Mouse (Mus musculus): Measurements from ENCODE around the gene Zkscan6. TPM values are rescaled to one million over a fixed set of nuclear protein-coding genes. Genes with fewer than 3 reads are reported as not detected.
A peak's percentile ranks its signal among the peaks of the same experiment; 100 is the strongest.

Zkscan6 gene
- polyA plus RNA-seq (2012; rRNA removed): 9.6 and 9.7 TPM in 2 replicates

DNA sequence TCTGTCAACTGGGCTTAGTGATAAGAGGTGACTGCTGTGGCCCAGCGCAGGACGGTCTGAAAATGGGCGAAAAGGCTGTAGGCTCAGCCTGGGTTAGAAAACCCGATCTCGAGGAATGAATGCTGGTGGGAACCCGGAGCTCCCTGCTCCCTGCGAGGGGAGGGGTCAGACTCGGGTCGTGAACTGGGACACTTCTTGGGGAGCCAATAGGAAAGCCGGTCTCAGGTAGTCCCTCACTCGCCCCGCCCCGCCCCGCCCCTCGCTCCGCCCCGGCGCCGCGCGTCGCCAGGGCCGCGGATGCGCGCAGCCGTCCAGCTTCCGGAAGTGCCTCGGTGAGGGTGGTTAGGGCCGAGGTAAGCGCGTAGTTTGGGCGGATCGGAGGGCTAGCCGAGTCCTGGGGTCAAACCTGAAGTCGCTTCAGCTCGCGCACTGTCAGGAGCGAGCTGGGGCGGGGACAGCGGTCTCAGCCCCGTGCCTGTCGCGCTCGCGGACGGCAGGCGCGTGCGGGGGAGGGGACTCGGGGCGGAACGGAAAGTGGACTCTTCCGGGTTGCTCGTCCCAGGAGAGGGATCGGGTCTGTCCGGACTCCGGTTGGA lies at the start of gene Zkscan6:
Zkscan6 (plus strand) TSS at position 267 of the 596 bp plus-strand sequence.
- DNase-seq (ENCODE audit: low spot score): peak; percentile 74

- no peak for DNase-seq (ENCODE audit: low spot score)
Observed at GRCm38 (mm10) chr11:65759350-65759749, 47.6 kb upstream of the Zkscan6 start.

DNA sequence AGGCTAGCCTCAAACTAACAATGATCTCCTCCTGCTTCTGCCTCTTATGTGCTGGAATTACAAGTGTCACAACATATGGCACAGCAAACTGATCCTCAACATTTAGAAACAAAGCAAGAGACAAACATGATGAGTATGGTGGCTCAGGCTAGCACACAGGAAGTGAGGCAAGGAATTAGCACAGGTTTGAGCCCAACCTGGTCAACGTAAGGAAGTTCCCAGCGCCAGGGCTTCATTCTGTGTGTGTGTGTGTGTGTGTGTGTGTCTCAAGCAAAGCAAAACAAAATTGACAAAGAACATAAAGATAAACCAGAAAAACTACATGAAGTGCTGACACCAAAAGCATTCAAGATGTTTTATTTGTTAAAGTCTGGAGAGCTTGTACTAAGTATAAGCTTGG lies 46.1 kb upstream of the Zkscan6 start:
- DNase-seq (ENCODE audit: low spot score): no peak

DNA sequence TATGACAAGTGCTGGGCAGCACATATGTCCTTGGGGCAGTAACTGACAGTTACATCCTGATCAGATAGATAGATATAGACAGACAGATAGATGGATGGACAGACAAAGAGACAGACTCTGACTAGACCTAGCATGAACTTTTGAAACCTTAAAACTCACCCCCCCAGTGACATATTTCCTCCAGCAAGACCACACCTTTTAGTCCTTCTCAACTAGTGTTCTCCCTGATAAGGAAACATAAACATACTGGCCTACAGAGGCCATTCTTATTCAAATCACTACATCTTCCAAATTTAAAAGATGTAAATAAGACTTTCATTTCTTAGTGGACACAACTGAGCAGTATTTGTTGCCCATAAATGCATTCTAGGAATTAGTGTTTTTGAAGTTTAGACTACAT lies 38.5 kb upstream of the Zkscan6 start:
- DNase-seq (ENCODE audit: low spot score): no peak

- DNase-seq (ENCODE audit: low spot score): no peak
Observed at GRCm38 (mm10) chr11:65769990-65770389, 37.0 kb upstream of the Zkscan6 start.

DNA sequence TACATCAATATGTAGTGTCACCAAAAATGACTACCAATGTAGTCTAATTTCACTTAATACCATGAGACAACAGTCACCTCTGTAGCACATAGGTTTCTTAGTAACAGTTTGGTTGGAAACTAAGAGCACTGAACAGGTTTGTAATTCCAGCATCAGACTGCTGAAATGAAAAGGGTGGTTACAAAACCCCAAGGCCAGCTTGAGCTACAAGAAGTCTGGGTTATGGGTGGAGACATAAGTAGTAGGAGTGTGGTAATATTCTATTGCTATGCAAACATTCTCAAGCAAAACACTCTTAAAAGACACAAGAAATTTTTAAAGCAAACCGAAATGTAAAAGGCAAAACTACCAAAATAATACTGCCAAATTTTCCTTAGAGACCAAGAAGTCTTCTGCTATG lies 35.4 kb upstream of the Zkscan6 start:
- no peak for DNase-seq (ENCODE audit: low spot score)

DNA sequence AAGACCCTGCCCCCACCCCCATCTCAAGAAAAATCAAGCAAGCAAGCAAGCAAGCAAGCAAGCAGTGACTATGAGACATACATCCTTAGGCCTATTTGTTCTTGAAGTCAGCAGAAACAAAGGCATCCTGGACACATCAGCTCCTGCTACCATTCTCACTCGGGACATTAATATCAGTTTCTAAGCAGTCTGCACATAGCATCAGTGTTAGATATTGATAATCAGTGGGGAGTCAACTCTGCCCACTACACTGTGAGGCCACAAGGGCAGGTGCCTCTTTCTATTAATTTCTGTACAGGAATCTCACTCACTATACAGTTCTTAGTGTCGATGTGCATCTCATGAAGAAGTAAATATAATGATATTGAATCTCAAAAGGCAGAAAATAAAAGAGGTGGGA lies 33.4 kb upstream of the Zkscan6 start:
- DNase-seq (ENCODE audit: low spot score): no peak

DNA sequence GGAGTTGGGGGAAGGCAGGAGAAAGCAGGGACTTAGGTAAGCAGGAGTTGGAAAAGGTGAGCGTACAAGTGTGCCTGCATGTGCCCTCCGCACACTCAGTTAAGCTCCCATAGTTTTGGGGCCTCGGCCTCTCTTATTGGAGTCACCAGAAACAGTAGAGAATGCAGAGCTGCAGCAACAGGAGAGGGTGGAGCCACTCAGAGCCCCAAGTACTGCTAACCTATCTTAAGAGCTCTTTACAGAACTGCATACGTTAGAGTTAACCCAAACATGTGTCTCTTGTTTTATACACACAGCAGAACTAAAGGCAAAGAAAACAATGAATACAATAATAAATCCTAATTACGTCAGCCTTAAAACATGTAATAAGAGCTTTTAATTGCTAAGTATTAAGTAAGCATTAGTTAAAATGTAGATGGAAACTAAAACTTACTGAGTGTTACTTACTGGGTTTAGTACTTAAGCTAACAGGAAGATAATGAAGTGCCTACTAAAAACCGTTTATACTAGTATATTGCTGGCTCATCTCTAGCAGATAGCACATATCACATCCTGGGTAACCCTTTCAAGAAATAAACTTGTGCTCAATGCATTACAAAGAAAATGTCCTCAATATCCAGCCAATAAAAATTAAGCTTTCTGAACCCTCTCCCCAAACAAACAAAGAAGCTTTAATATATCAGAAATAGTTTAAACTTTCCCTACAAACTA lies 32.9 kb upstream of the Zkscan6 start:
- no peak for DNase-seq (ENCODE audit: low spot score)

GRCm38 (mm10) chr11:65776906-65777611 lies 29.9 kb upstream of the Zkscan6 start:
- DNase-seq (ENCODE audit: low spot score): no peak

DNA sequence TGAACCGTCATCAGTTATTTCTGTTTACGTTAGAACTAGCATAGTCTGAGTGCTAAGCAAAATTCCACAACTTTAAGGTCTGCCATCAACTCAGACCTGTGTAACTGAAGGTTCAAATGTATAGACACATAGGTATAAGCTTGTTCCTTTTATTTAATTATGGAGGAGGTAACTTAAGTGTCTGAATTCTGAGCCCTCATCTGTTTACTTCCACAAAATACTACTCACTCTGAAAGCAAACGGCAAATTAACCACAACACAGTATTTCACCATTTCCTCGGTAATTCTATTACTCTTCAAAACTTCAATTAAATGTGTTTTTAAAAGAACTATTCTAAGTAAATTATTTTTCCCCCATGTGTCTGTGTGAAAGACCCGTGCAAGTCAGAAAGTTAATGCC lies 29.2 kb upstream of the Zkscan6 start:
- no peak for DNase-seq (ENCODE audit: low spot score)

- DNase-seq (ENCODE audit: low spot score): no peak
Observed at GRCm38 (mm10) chr11:65779066-65779465, 27.9 kb upstream of the Zkscan6 start.

GRCm38 (mm10) chr11:65779578-65779977 lies 27.4 kb upstream of the Zkscan6 start:
- DNase-seq (ENCODE audit: low spot score): no peak

DNA sequence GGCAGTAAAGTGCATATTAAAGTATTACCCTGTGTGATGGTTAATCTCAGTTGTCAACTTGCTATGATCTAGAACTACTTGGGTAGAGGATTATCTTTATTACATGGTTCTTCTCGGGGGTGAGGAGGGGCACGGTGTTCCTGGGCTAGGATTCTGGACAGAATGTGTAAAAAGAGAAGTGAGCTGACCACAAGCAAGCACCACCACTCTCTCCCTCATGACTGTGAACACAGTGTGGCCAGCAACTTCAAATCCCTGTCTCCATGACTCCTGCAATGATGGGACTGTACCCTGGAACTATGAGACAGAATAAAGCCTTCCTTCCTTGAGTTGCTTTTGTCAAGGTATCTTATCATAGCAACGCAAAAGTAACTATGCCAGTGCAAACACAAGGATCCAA lies 25.4 kb upstream of the Zkscan6 start:
- no peak for DNase-seq (ENCODE audit: low spot score)

DNA sequence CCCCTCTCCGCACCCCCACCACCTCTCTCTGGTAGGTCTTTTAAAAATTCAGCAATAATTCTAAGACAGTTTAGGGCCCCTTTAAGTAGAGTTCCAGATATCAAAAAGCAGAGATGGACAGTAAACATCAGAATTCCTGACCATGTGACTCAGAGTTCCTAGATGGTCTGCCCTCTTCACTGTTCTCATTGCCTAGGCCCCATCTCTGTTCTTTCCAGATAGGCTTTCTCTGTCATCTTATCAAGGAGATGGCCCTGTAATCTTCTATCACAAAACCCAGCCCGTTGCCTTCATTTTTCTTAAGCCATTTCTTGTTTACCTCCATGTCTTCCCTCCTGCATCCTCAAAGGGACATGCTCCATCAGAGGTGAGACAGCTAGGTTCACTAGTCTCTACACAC lies 20.8 kb upstream of the Zkscan6 start:
- no peak for DNase-seq (ENCODE audit: low spot score)

DNA sequence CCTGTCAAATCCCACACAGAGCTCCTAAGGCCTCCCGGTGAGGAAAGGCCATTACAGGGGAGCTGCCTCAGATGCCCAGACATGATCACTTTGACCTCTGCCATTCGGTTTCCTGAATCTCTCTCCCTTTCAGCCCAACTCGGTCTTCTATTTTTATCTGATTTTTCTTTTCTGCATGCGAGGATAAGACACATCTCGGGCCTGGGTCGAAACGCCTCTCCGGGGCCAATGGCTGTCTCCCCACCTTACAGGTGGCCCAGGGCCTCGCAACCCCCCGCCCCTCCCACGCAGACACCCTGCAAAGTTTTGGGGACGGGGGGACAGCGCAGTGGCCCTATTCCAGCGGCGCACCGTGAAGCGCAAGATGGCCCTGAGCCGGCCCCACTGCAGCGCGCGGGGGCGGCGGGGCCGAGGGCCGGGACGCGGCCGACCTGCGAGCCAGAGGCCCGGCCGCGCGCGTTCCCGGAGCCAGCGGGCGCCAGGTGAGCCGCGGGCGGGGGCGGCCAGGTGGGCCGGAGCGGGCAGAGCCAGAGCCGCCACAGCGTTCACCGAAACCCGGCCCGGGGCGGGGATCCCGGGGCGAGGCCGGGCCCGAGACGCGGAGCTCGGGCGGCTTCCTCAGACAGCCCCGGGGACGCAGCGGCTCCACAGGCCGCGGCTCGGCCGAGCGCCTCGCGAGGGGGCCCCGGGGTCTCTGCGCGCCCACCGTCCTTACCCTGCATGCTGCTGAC lies 19.4 kb upstream of the Zkscan6 start:
- no peak for DNase-seq (ENCODE audit: low spot score)

DNA sequence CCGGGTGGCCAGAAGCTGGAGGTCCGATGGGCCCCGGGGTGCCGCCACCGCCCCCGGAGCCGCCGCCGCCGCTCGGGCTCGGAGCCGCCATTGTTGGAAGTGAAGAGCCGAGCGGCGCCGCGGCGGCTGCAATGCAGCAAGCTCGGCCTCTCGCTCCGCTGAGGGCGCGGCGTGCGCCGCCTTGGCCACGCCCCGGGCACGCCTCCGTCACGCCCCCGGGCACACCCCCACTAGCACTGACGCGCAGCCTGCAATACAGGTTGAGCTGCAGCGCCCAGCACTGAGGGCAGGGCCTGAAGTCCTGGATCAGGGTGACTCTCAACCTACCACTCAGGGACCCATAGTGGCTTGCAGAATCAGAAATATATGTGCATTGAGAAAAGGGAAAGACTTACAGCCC lies 18.8 kb upstream of the Zkscan6 start, which contains the start of gene Map2k4:
Map2k4 (minus strand) TSS at position 144 of the 400 bp plus-strand sequence.
- DNase-seq (ENCODE audit: low spot score): peak; percentile 91

GRCm38 (mm10) chr11:65794428-65795219 lies 12.4 kb upstream of the Zkscan6 start:
- no peak for DNase-seq (ENCODE audit: low spot score)

DNA sequence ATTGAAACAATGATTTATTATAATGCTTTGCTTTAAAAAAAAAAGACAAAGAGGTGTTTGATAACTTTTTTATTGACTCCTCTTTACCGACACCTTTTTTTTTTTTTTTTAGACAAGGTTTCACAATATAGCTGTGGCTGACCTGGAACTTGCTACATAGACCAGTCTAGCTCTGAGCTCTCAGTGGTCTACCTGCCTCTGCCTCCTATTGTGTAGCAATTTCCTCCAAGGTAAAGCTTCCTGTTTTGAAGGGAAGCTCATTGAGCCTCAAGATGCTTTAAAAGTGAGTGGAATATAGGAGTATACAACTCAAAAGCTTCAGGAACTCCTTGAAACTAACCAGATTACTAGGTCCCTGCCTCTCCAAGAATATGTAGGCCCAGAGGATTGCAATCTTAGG lies 11.1 kb upstream of the Zkscan6 start:
- DNase-seq (ENCODE audit: low spot score): no peak

GRCm38 (mm10) chr11:65801899-65802298 lies 5.1 kb upstream of the Zkscan6 start:
- no peak for DNase-seq (ENCODE audit: low spot score)

GRCm38 (mm10) chr11:65806321-65806904 lies 562 bp upstream of the Zkscan6 start:
- no peak for DNase-seq (ENCODE audit: low spot score)

GRCm38 (mm10) chr11:65807601-65808000 lies 626 bp downstream of the Zkscan6 start:
- DNase-seq (ENCODE audit: low spot score): no peak

Measured in urinary bladder, adult 2 months (tissue).